Mouse (Mus musculus) CH12.LX (cell line): ENCODE results near the gene Chsy1. TPM values are rescaled to one million over a fixed set of nuclear protein-coding genes. Genes with fewer than 3 reads are reported as not detected.

ENCODE experiments used
- DNase-seq: peaks from one replicate; pipeline ENCODE4 v3.0.0-alpha.2; 2013; ENCODE audit errors: extremely low read depth
- H3K27ac ChIP-seq: 2 replicates; pipeline ENCODE4 v1.5.1; 2012; ENCODE audit warnings: low read depth, mild to moderate bottlenecking, control low read depth, moderate library complexity; ENCODE audit not compliant: insufficient read depth
- H3K27me3 ChIP-seq: replicated peaks from 2 replicates; pipeline ENCODE3; 2012; ENCODE audit warnings: inconsistent platforms
- H3K36me3 ChIP-seq, 2 experiments: replicated peaks in 1 of 2; 2 replicates each; pipeline versions ENCODE3 to v1.6.1; 2012; ENCODE audit warnings: inconsistent platforms in 1 of 2, low read length in 1 of 2, mild to moderate bottlenecking in 1 of 2, mixed read lengths in 1 of 2, moderate library complexity in 1 of 2; ENCODE audit not compliant: control insufficient read depth in 1 of 2, insufficient read depth in 1 of 2
- H3K4me1 ChIP-seq, 2 experiments: 2 replicates each; pipeline ENCODE4 v1.6.1; 2012; ENCODE audit warnings: inconsistent platforms in 1 of 2, moderate library complexity in 1 of 2; ENCODE audit not compliant: insufficient read depth in 2 of 2, control insufficient read depth in 1 of 2
- H3K4me2 ChIP-seq: 2 replicates; pipeline ENCODE4 v1.6.1; 2012; ENCODE audit warnings: low read depth, mild to moderate bottlenecking, control low read depth; ENCODE audit not compliant: poor library complexity, insufficient read depth, severe bottlenecking
- H3K4me3 ChIP-seq, 3 experiments: fragments of 150-350 bp in 1 of 3; sonication (generic) in 1 of 3; replicated peaks in 1 of 3; 2 replicates each; pipeline versions ENCODE3 to v1.5.1; 2011 to 2012; ENCODE audit warnings: low read depth in 2 of 3, low read length in 2 of 3, mild to moderate bottlenecking in 2 of 3, moderate library complexity in 2 of 3, control low read depth in 1 of 3, improper control_type of control experiment in 1 of 3, inconsistent platforms in 1 of 3, mixed read lengths in 1 of 3; ENCODE audit not compliant: poor library complexity in 1 of 3
- H3K79me2 ChIP-seq: replicated peaks from 2 replicates; pipeline ENCODE4 v1.6.1; 2012; ENCODE audit warnings: mild to moderate bottlenecking, moderate library complexity; ENCODE audit not compliant: control insufficient read depth, poor library complexity, insufficient read depth, severe bottlenecking; ENCODE audit errors: extremely low read depth
- H3K9ac ChIP-seq: 2 replicates; pipeline ENCODE4 v1.6.1; 2012; ENCODE audit warnings: low read depth, mild to moderate bottlenecking, control low read depth, moderate library complexity; ENCODE audit not compliant: insufficient read depth
- H3K9me3 ChIP-seq: replicated peaks from 2 replicates; pipeline ENCODE3; 2012; ENCODE audit warnings: low read length, inconsistent platforms, mixed read lengths
- CTCF ChIP-seq, 2 experiments: IDR thresholded peaks in 1 of 2; conservative IDR thresholded peaks in 1 of 2; 2 replicates each; pipeline ENCODE4 v1.5.1; 2011 to 2012; ENCODE audit warnings: low read depth in 2 of 2, low read length in 2 of 2, improper control_type of control experiment in 1 of 2, inconsistent platforms in 1 of 2, mild to moderate bottlenecking in 1 of 2, moderate library complexity in 1 of 2
- E2F4 ChIP-seq: IDR thresholded peaks from 2 replicates; pipeline ENCODE4 v1.6.1; 2011; ENCODE audit warnings: low read depth, low read length, improper control_type of control experiment; ENCODE audit not compliant: insufficient replicate concordance
- EP300 ChIP-seq: IDR thresholded peaks from 2 replicates; pipeline ENCODE4 v1.6.1; 2011; ENCODE audit warnings: low read length, improper control_type of control experiment
- KAT2A ChIP-seq: IDR thresholded peaks from 2 replicates; pipeline ENCODE4 v1.6.1; 2012; ENCODE audit warnings: low read length, improper control_type of control experiment, inconsistent platforms; ENCODE audit not compliant: insufficient replicate concordance
- MAFK ChIP-seq: IDR thresholded peaks from 2 replicates; pipeline ENCODE4 v1.6.1; 2011; ENCODE audit warnings: low read length, improper control_type of control experiment; ENCODE audit not compliant: insufficient replicate concordance
- MAX ChIP-seq: IDR thresholded peaks from 2 replicates; pipeline ENCODE4 v1.6.1; 2011; ENCODE audit warnings: low read length, improper control_type of control experiment
- MXI1 ChIP-seq: IDR thresholded peaks from 2 replicates; pipeline ENCODE4 v1.6.1; 2011; ENCODE audit warnings: mild to moderate bottlenecking, low read depth, low read length, improper control_type of control experiment
- NELFE ChIP-seq: IDR thresholded peaks from 2 replicates; pipeline ENCODE4 v1.6.1; 2011; ENCODE audit warnings: low read depth, low read length, improper control_type of control experiment
- NRF1 ChIP-seq: IDR thresholded peaks from 2 replicates; pipeline ENCODE4 v1.6.1; 2014; ENCODE audit warnings: low read depth, mild to moderate bottlenecking, inconsistent platforms, low read length, improper control_type of control experiment, moderate library complexity
- POLR2A ChIP-seq: IDR thresholded peaks from 2 replicates; pipeline ENCODE4 v1.6.1; 2011; ENCODE audit warnings: low read depth, mild to moderate bottlenecking, improper control_type of control experiment, low read length
- RCOR1 ChIP-seq: conservative IDR thresholded peaks from 2 replicates; pipeline ENCODE4 v1.6.1; 2012; ENCODE audit warnings: low read depth, mild to moderate bottlenecking, inconsistent platforms, low read length, improper control_type of control experiment
- SMC3 ChIP-seq: IDR thresholded peaks from 2 replicates; pipeline ENCODE4 v1.6.1; 2011; ENCODE audit warnings: low read depth, low read length, improper control_type of control experiment
- TCF12 ChIP-seq: IDR thresholded peaks from 2 replicates; pipeline ENCODE4 v1.6.1; 2014; ENCODE audit warnings: low read depth, mild to moderate bottlenecking, inconsistent platforms, low read length, improper control_type of control experiment
- USF1 ChIP-seq: IDR thresholded peaks from 2 replicates; pipeline ENCODE4 v1.6.1; 2014; ENCODE audit warnings: low read depth, mild to moderate bottlenecking, inconsistent platforms, low read length, improper control_type of control experiment
- dilution Hi-C: fragments of 300-500 bp; cut with MboI; formaldehyde crosslinking; loops from 2 replicates; pipeline ENCODE4 v1.14.3; 2020; ENCODE audit warnings: low sequenced_read_pairs; ENCODE audit not compliant: extremely low pct_unique_long_range_greater_than_20kb, extremely low pct_ligation_motif_present
- in situ Hi-C: fragments of 300-500 bp; cut with MboI; formaldehyde crosslinking; loops from 3 replicates; pipeline ENCODE4 v1.14.3; 2019; ENCODE audit warnings: low sequenced_read_pairs, low pct_ligation_motif_present, low pct_unique_long_range_greater_than_20kb, mixed read lengths
- polyA plus RNA-seq: library from polyadenylated mRNA; unstranded; fragments of >175 nt; gene quantifications from 2 replicates; pipeline ENCODE4 v1.2.1, GENCODE M21; 2012; ENCODE audit warnings: low read depth; ENCODE audit not compliant: insufficient read length
- total RNA-seq, 2 experiments: library from RNA; depleted of rRNA; stranded (reverse); fragments of 300-350 nt in 1 of 2; fragments of >200 nt in 1 of 2; gene quantifications; 2 replicates each; pipeline ENCODE4 v1.2.3; 2012 to 2014

Gene Chsy1
- total and polyA plus RNA-seq, 3 experiments, result 2.3 to 5.5 (median 2.5) TPM

- DNase-seq, result no peak
- Histone ChIP-seq H3K27ac (no peak overlapping the region), H3K4me1 (peaks cover 8 to 50% of the 10 kb centered on the region in 2 experiments), H3K36me3 (no peaks in the 10 kb centered on the region), H3K4me3 (no peak overlapping the region), H3K9ac (no peak overlapping the region), H3K4me2 (no peak overlapping the region), H3K27me3 (no peaks in the 10 kb centered on the region), H3K9me3 (peaks cover 3% of the 10 kb centered on the region), H3K79me2 (no peaks in the 10 kb centered on the region)
- no peak for TF ChIP-seq POLR2A
- TF ChIP-seq MAFK, result no peak
- TF ChIP-seq USF1, result no peak
- TF ChIP-seq MXI1, result no peak
- TF ChIP-seq KAT2A, result no peak
- no peak for TF ChIP-seq RCOR1
- TF ChIP-seq SMC3, result no peak
- TF ChIP-seq NRF1, result no peak
- in situ Hi-C loops, result no loop called here
- dilution Hi-C loops, result no loop called here
Observed at GRCm38 (mm10) chr7:66180711-66181365, 71.5 kb downstream of the Chsy1 start.

- no peaks in the 10 kb centered on the region for H3K36me3 ChIP-seq
- no peak overlapping the region for H3K4me2 ChIP-seq
- TF ChIP-seq EP300 (no peak), RCOR1 (no peak), NRF1 (no peak), TCF12 (no peak)
- TF ChIP-seq, all 38 proteins: peak for 0
- no peak for DNase-seq
- H3K79me2 ChIP-seq, result no peaks in the 10 kb centered on the region
- H3K9ac ChIP-seq, result no peak overlapping the region
- H3K27me3 ChIP-seq, result no peaks in the 10 kb centered on the region
- peaks cover 3% of the 10 kb centered on the region for H3K9me3 ChIP-seq
- in situ Hi-C loops (no loop called here), dilution Hi-C loops (no loop called here)
- H3K27ac ChIP-seq, result no peak overlapping the region
- peaks cover 8 to 55% of the 10 kb centered on the region in 2 experiments for H3K4me1 ChIP-seq
- no peak overlapping the region for H3K4me3 ChIP-seq
Observed at GRCm38 (mm10) chr7:66182075-66182715, 72.9 kb downstream of the Chsy1 start.

DNA sequence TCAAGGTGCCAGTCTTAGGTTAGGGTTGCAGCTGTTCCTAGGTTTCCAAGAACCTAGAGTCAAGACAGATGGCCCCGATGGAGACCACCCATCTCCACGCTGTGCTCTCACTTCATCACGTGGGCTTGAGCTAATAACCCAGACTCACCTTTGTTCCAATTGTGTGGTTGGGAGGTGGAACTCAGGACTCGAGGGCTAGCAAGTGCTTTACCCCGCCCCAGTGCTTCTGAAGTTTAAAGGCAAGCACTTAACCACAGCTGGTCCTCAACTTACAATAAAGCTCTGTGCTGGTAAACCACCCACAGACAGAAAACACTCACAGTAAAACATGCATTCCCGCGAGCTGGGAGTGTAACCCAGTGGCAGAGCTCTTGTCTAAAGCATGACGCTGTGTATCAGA lies 74.1 kb downstream of the Chsy1 start:
- Histone ChIP-seq H3K4me3 (no peak overlapping the region), H3K9ac (no peak overlapping the region), H3K4me1 (peaks cover 16 to 66% of the 10 kb centered on the region in 2 experiments), H3K9me3 (peaks cover 3% of the 10 kb centered on the region), H3K79me2 (no peaks in the 10 kb centered on the region), H3K27me3 (no peaks in the 10 kb centered on the region), H3K27ac (no peak overlapping the region), H3K4me2 (no peak overlapping the region), H3K36me3 (no peaks in the 10 kb centered on the region)
- no peak for TF ChIP-seq NELFE
- no peak for TF ChIP-seq CTCF (conservative IDR thresholded peaks at IDR 0.05 in 1 of 2, IDR thresholded peaks at IDR 0.05 in 1 of 2; ENCODE audit: low read depth in 2 of 2, low read length in 2 of 2)
- TF ChIP-seq MAX, result no peak
- no peak for TF ChIP-seq E2F4
- dilution Hi-C loops, result no loop called here
- in situ Hi-C loops, result no loop called here
- DNase-seq, result no peak
